Mouse (Mus musculus) small intestine, adult 2 months (tissue): ENCODE data around the gene Sema5b. TPM values are rescaled to one million over a fixed set of nuclear protein-coding genes. Genes with fewer than 3 reads are reported as not detected.
"Not testable (repeated sequence)": the region's sequence is repeated elsewhere in the genome, so short reads cannot be mapped to it uniquely, and the experiment has no call there.

ENCODE experiments used
- H3K27ac ChIP-seq: fragments of 200-500 bp; 2 replicates; pipeline ENCODE4 v1.5.1; 2012; ENCODE audit warnings: low read depth, low read length, control low read depth, inconsistent platforms; ENCODE audit not compliant: insufficient read depth
- H3K27me3 ChIP-seq: fragments of 200-500 bp; 2 replicates; pipeline ENCODE4 v1.6.1; 2012; ENCODE audit warnings: mild to moderate bottlenecking, moderate library complexity, low read length, inconsistent platforms; ENCODE audit not compliant: control insufficient read depth, insufficient read depth
- H3K36me3 ChIP-seq: fragments of 200-500 bp; 2 replicates; pipeline ENCODE4 v1.6.1; 2012; ENCODE audit warnings: mild to moderate bottlenecking, low read length, control low read depth, inconsistent platforms; ENCODE audit not compliant: control insufficient read depth, insufficient read depth
- H3K4me1 ChIP-seq: fragments of 200-500 bp; 2 replicates; pipeline ENCODE4 v1.6.1; 2012; ENCODE audit warnings: low read length, inconsistent platforms, mixed read lengths; ENCODE audit not compliant: control insufficient read depth, insufficient read depth, insufficient read length
- H3K4me3 ChIP-seq: fragments of 200-500 bp; 2 replicates; pipeline ENCODE4 v1.5.1; 2012; ENCODE audit warnings: low read depth, mild to moderate bottlenecking, control low read depth, inconsistent platforms, low read length, moderate library complexity
- CTCF ChIP-seq: fragments of 200-500 bp; IDR thresholded peaks from 2 replicates; pipeline ENCODE4 v1.5.1; 2012; ENCODE audit warnings: low read depth, mild to moderate bottlenecking, control low read depth, inconsistent platforms, low read length, moderate library complexity, mixed read lengths; ENCODE audit not compliant: insufficient replicate concordance, insufficient read length; ENCODE audit errors: extremely low read depth
- POLR2A ChIP-seq: fragments of 200-500 bp; IDR thresholded peaks from 2 replicates; pipeline ENCODE4 v1.6.1; 2012; ENCODE audit warnings: low read depth, mild to moderate bottlenecking, control low read depth, inconsistent platforms, low read length, moderate library complexity
- WGBS: fragments of 180-500 bp; shearing (Covaris S2); methylation state at CpG from one replicate; pipeline ENCODE4 v1.1.7; 2018; 5-methylcytosine and 5-hydroxymethylcytosine counted together
- polyA plus RNA-seq: library from polyadenylated mRNA; depleted of rRNA; stranded (reverse); fragments of >200 nt; gene quantifications from 2 replicates; pipeline ENCODE4 v1.2.3, GENCODE M21; 2012

Sema5b gene
- polyA plus RNA-seq, 1 experiment, result 0.49 TPM

DNA sequence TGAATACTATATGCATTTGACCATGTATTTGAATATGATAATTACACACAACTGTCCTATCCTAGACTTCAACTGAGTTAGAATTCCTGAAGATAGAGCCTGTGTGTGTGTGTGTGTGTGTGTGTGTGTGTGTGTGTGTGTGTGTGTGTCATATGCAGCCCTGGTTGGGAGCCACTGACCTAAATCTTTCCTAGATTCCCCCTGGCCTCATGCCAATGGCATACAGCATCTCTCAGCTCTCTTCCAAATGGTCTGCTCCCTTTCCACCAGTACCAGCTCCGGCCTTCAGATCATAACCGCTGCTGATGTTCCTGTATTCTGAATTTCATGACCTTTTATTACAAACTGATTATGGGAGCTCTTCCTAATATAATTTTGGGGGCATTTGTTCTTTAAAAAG is 8.4 kb downstream of the Sema5b start:
- Histone ChIP-seq H3K27me3 (no peaks in the 10 kb centered on the region), H3K36me3 (no peaks in the 10 kb centered on the region), H3K4me1 (no peaks in the 10 kb centered on the region), H3K27ac (no peak overlapping the region), H3K4me3 (no peak overlapping the region)
- 96% methylated on average over 2 of the region's 2 CpGs for WGBS
- TF ChIP-seq POLR2A, result no peak

DNA sequence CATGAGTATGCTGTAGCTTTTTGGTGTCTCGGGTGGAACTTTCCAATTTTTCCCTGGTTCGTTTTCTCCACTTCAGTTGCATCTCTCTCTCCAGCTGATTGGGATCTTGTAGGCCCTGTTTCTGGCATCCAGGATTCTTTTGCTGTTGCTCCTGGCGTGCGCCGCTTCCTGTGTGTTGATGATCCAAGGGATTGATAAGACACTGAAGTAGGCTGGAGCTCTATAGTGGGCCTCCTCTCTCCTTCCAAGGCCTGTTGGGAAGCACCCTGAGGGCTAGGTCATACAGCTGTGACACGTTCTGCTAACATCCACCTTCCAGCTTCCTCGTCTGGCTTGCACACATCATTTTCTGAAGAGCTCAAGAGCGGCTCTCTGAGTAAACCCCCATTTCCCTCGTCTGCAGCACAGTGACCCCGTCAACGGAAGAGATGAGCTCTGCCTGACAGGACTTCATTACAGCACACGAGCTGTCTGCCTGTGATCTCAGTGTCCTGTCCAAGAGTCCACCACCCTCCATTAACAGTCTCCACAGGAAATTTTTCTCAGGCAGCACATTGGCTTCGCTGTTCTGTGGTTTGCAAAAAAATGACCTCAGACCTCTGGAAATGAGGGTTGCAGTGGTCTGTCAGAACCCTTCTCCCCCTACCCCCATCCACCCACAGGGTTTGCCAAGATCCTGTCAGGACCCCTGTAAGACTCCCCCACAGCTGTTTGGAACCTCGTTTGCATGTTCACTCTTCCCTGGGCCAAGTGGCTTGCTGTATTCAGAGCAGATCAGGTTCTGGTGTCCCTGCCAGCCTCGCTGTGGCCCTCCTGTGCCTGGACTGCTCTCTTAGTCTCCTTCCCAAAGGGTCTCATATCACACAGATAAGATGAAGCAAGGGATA is 14.9 kb downstream of the Sema5b start:
- WGBS, result 76% methylated on average over 15 of the region's 15 CpGs
- no peaks in the 10 kb centered on the region for H3K36me3 ChIP-seq
- H3K4me3 ChIP-seq, result no peak overlapping the region
- no peaks in the 10 kb centered on the region for H3K4me1 ChIP-seq
- no peaks in the 10 kb centered on the region for H3K27me3 ChIP-seq
- H3K27ac ChIP-seq, result no peak overlapping the region
- TF ChIP-seq POLR2A (no peak), CTCF (no peak)

DNA sequence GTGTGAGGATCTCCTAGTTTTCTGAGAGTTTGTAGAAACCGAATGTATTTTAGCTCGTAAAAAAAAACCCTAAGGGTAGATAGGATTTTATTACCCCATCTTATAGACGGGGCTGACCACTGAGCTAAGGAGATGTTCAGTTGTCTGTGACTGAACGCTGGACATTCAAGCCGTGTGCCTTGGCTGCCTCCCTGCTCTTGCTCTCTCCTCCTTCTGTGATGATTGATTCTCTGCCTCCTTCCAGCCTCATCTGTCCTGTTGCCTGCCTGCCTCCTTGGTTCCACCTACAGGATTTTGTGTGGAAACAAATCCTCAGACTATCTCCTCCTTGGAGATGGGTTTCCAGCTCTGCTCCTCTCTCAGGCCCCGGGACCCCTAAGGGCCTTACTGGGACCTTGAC is 16.1 kb downstream of the Sema5b start:
- Histone ChIP-seq H3K4me1 (no peaks in the 10 kb centered on the region), H3K4me3 (no peak overlapping the region), H3K27ac (no peak overlapping the region), H3K36me3 (no peaks in the 10 kb centered on the region), H3K27me3 (no peaks in the 10 kb centered on the region)
- TF ChIP-seq POLR2A, result no peak
- TF ChIP-seq CTCF, result no peak
- WGBS, result 61% methylated on average over 6 of the region's 6 CpGs

DNA sequence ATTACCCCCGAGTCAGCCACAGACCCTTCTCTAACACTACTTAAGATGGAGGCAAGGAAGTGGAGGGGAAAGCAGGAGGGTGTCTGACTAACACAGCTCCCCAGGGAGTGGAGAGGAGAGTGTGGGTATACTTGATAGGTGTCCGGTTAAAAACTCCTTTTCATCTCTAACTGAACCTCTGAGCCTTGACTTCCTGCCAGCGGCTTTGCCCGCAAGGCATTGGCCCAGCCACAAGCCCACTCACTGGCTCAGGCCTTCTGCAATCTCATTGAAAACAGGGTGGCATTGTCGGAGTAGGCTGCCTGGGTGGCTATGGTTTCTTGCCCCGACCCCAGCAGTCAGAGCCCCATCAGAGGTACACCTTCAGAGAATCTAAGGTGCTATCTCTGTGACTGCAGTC is 20.6 kb downstream of the Sema5b start:
- Histone ChIP-seq H3K36me3 (no peaks in the 10 kb centered on the region), H3K4me1 (no peaks in the 10 kb centered on the region), H3K27ac (no peak overlapping the region), H3K27me3 (no peaks in the 10 kb centered on the region), H3K4me3 (no peak overlapping the region)
- no peak for TF ChIP-seq CTCF
- no peak for TF ChIP-seq POLR2A
- 75% methylated on average over 6 of the region's 6 CpGs for WGBS

DNA sequence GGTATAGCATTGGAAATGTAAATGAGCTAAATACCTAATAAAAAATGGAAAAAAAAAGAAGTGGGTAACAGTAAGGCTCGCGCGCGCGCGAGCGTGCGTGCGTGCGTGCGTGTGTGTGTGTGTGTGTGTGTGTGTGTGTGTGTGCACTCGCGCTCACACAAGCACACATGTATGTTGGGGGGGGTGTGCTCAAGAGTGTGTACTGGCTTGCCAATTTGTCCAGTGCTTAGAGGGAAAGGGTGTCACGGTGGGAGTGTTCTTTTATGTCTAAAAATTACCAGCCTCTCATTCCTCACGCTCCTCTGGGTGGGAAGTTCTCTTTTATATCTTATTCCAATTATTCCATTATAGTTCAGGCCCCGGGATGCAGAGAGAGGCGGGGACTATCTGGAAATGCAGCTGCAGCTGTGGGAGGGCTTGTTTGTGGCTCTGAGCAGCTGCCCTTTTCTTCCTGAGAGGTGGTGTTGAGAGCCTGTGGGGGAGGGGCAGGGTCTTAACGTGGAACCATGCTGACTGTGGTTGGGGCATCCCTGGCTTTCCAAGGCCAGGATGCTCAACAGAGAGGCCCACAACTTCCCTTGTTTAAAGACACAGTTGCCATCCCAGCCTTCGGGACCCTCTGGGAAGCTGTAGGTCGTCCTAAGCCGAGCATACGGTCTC is 23.4 kb downstream of the Sema5b start:
- TF ChIP-seq POLR2A, result no peak
- TF ChIP-seq CTCF, result no peak
- Histone ChIP-seq H3K4me3 (no peak overlapping the region), H3K4me1 (no peaks in the 10 kb centered on the region), H3K27me3 (no peaks in the 10 kb centered on the region), H3K27ac (no peak overlapping the region), H3K36me3 (no peaks in the 10 kb centered on the region)
- WGBS, result 79% methylated on average over 22 of the region's 22 CpGs

DNA sequence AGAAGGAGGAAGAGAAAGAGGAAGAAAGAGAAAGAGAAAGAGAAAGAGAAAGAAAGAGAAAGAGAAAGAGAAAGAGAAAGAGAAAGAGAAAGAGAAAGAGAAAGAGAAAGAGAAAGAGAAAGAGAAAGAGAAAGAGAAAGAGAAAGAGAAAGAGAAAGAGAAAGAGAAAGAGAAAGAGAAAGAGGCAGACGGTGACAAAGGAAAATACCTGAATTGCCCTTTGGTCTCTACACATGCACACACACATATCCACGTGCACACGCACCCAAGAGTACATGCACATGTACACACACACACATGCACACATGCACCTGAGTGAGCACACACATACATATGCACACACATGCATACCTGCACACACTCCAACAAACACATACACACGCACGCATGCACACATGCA is 24.7 kb downstream of the Sema5b start:
- H3K27me3 ChIP-seq, H3K36me3 ChIP-seq, H3K4me1 ChIP-seq, H3K4me3 ChIP-seq, H3K27ac ChIP-seq: not testable (repeated sequence)
- 88% methylated on average over 5 of the region's 5 CpGs for WGBS

DNA sequence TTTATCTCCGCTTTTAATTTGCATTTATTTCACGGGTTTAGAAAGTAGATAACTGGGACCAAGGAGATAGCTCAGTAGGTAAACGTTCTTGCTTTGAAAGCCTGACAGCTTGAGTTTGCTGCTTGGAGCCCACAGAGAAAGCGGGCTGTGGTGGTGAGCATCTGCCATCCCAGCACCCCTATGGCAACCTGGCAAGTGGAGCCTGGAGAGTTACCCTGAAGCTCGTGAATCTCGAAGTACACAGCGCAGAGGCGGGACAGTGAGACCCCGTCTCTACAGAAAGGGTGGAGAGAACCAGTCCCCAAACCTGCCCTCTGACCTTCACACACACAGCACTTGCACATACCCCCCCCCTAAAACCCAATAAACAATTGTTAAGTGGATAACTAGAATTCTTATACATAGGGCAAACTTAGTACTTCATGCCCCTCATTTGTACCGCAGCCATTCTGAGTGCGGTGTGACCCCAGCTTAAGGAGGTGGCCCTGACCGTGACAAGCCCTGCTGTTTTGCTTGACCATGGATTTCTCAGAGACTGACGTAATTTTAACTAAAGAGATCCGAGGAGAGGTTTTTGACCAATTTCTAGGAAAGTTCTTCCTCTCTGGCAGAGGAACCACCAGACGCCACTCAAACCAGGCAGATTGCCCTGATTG is 27.4 kb downstream of the Sema5b start:
- Histone ChIP-seq H3K27ac (no peak overlapping the region), H3K27me3 (no peaks in the 10 kb centered on the region), H3K36me3 (no peaks in the 10 kb centered on the region), H3K4me1 (no peaks in the 10 kb centered on the region), H3K4me3 (no peak overlapping the region)
- WGBS, result 66% methylated on average over 15 of the region's 15 CpGs
- no peak for TF ChIP-seq POLR2A
- TF ChIP-seq CTCF, result no peak
